Mouse (Mus musculus): Measurements from ENCODE around the gene Ift20. TPM values are rescaled to one million over a fixed set of nuclear protein-coding genes. Genes with fewer than 3 reads are reported as not detected.
"Not testable (repeated sequence)": the region's sequence is repeated elsewhere in the genome, so short reads cannot be mapped to it uniquely, and the experiment has no call there.

The Ift20 gene
- polyA plus RNA-seq, 1 experiment from 2014 or later, result 118 TPM

GRCm38 (mm10) chr11:78587677-78588076, 51.5 kb downstream of the Ift20 start:
- not testable (repeated sequence) for DNase-seq (ENCODE audit: low spot score); H3K9ac ChIP-seq (ENCODE audit: low read length)
- 97% methylated on average over 1 of the region's 1 CpGs for WGBS

More at GRCm38 (mm10) chr11:78587677-78588076, 51.5 kb downstream of the Ift20 start:
- not testable (repeated sequence) for ATAC-seq; H3K4me3 ChIP-seq (ENCODE audit: low read depth, low read length); H3K4me2 ChIP-seq (ENCODE audit: low read length); H3K9me3 ChIP-seq (replicated peaks; ENCODE audit: control insufficient read depth, low read length); H3K27ac ChIP-seq (ENCODE audit: low read depth, low read length); H3K27me3 ChIP-seq (replicated peaks; ENCODE audit: control insufficient read depth, insufficient read depth, low read length); H3K4me1 ChIP-seq (ENCODE audit: control insufficient read depth, insufficient read depth, low read length)
- H3K36me3 ChIP-seq (ENCODE audit: control insufficient read depth, insufficient read depth, low read length), result peaks cover 25% of the 10 kb centered on the region

Other genes with a start within 250 kb of the Ift20 start
- 0.19 and 0.43 TPM in 2 replicates for gene BC030499, start 245.5 kb upstream of the Ift20 start, polyA plus RNA-seq (2014; fragmentation: Nextera tagmentation; extraction: Ambion mirVana)
- gene Spag5, start 234.8 kb upstream of the Ift20 start, polyA plus RNA-seq (2014; fragmentation: Nextera tagmentation; extraction: Ambion mirVana), result 21.5 and 25.4 TPM in 2 replicates
- 161 and 167 TPM in 2 replicates for gene Aldoc, start 213.4 kb upstream of the Ift20 start, polyA plus RNA-seq (2014; fragmentation: Nextera tagmentation; extraction: Ambion mirVana)
- 46.8 and 51.0 TPM in 2 replicates for gene Pigs, start 207.9 kb upstream of the Ift20 start, polyA plus RNA-seq (2014; fragmentation: Nextera tagmentation; extraction: Ambion mirVana)
- 72.5 and 73.8 TPM in 2 replicates for gene Unc119, start 192.9 kb upstream of the Ift20 start, polyA plus RNA-seq (2014; fragmentation: Nextera tagmentation; extraction: Ambion mirVana)
- gene Foxn1, start 149.8 kb upstream of the Ift20 start, polyA plus RNA-seq (2014; fragmentation: Nextera tagmentation; extraction: Ambion mirVana), result not detected in 2 replicates
- not detected in 2 replicates for gene Slc13a2, start 114.1 kb upstream of the Ift20 start, polyA plus RNA-seq (2014; fragmentation: Nextera tagmentation; extraction: Ambion mirVana)
- 18.4 and 19.2 TPM in 2 replicates for gene Slc46a1, start 70.7 kb upstream of the Ift20 start, polyA plus RNA-seq (2014; fragmentation: Nextera tagmentation; extraction: Ambion mirVana)
- gene Sarm1, start 38.6 kb upstream of the Ift20 start, polyA plus RNA-seq (2014; fragmentation: Nextera tagmentation; extraction: Ambion mirVana), result 34.9 and 45.6 TPM in 2 replicates
- 88.4 and 120 TPM in 2 replicates for gene Vtn, start 37.3 kb upstream of the Ift20 start, polyA plus RNA-seq (2014; fragmentation: Nextera tagmentation; extraction: Ambion mirVana)
- 0.66 and 0.72 TPM in 2 replicates for gene Sebox, start 32.9 kb upstream of the Ift20 start, polyA plus RNA-seq (2014; fragmentation: Nextera tagmentation; extraction: Ambion mirVana)
- gene Tmem199, start 24.2 kb upstream of the Ift20 start, polyA plus RNA-seq (2014; fragmentation: Nextera tagmentation; extraction: Ambion mirVana), result 93.1 and 93.2 TPM in 2 replicates
- 185 TPM in 2 replicates for gene Poldip2, start 24.2 kb upstream of the Ift20 start, polyA plus RNA-seq (2014; fragmentation: Nextera tagmentation; extraction: Ambion mirVana)
- 66.1 and 71.3 TPM in 2 replicates for gene Tnfaip1, start within 50 bp of the Ift20 start, polyA plus RNA-seq (2014; fragmentation: Nextera tagmentation; extraction: Ambion mirVana)
- gene Tmem97, start 14.4 kb downstream of the Ift20 start, polyA plus RNA-seq (2014; fragmentation: Nextera tagmentation; extraction: Ambion mirVana), result 40.0 and 48.5 TPM in 2 replicates
- gene Nlk, start 161.0 kb downstream of the Ift20 start, polyA plus RNA-seq (2014; fragmentation: Nextera tagmentation; extraction: Ambion mirVana), result 31.6 and 38.0 TPM in 2 replicates
- 40.7 and 48.9 TPM in 2 replicates for gene Ccnq, start 215.4 kb downstream of the Ift20 start, polyA plus RNA-seq (2014; fragmentation: Nextera tagmentation; extraction: Ambion mirVana)